Mouse (Mus musculus): ENCODE data around the gene Cacna1g. TPM values are rescaled to one million over a fixed set of nuclear protein-coding genes. Genes with fewer than 3 reads are reported as not detected.

The Cacna1g gene
- polyA plus RNA-seq, 1 experiment from 2014 or later: 32.7 TPM

GRCm38 (mm10) chr11:94392672-94393109 is 81.3 kb downstream of the Cacna1g start, which contains the start of gene Abcc3:
Gene Abcc3, minus strand, starts transcription at chr11:94392997.
- 9% methylated on average over 20 of the region's 20 CpGs for WGBS

GRCm38 (mm10) chr11:94391661-94392060 is 82.3 kb downstream of the Cacna1g start:
- H3K9ac ChIP-seq: no peak overlapping the region
- 86% methylated on average over 10 of the region's 10 CpGs for WGBS
- peaks cover 20% of the 10 kb centered on the region for H3K27me3 ChIP-seq
- no peaks in the 10 kb centered on the region for H3K9me3 ChIP-seq
- no peak overlapping the region for H3K4me3 ChIP-seq
- H3K27ac ChIP-seq: no peak overlapping the region
- no peak overlapping the region for H3K4me2 ChIP-seq (replicated peaks)
- no peaks in the 10 kb centered on the region for H3K36me3 ChIP-seq
- no peak for ATAC-seq (ENCODE audit: low FRiP score, low read depth)
- peaks cover 12% of the 10 kb centered on the region for H3K4me1 ChIP-seq

More at GRCm38 (mm10) chr11:94392672-94393109, 81.3 kb downstream of the Cacna1g start, which contains the start of gene Abcc3:
- Histone ChIP-seq H3K36me3 (no peaks in the 10 kb centered on the region), H3K9me3 (no peaks in the 10 kb centered on the region), H3K4me2 (replicated peaks) (peak within 1 kb of the TSS; percentile 61), H3K4me1 (peaks cover 9% of the 10 kb centered on the region), H3K27me3 (peaks cover 20% of the 10 kb centered on the region), H3K4me3 (peak within 1 kb of the TSS; percentile 30), H3K27ac (no peak within 1 kb of the TSS), H3K9ac (peak within 1 kb of the TSS; percentile 43; the same call in 1 of the 2 replicates)
- no peak for ATAC-seq (ENCODE audit: low FRiP score, low read depth)

- H3K4me1 ChIP-seq: peaks cover 20% of the 10 kb centered on the region
- no peak overlapping the region for H3K27ac ChIP-seq
- H3K4me3 ChIP-seq: no peak overlapping the region
- ATAC-seq (ENCODE audit: low FRiP score, low read depth): no peak
- no peaks in the 10 kb centered on the region for H3K36me3 ChIP-seq
- no peak overlapping the region for H3K4me2 ChIP-seq (replicated peaks)
- H3K27me3 ChIP-seq: peaks cover 20% of the 10 kb centered on the region
- no peak overlapping the region for H3K9ac ChIP-seq
- H3K9me3 ChIP-seq: no peaks in the 10 kb centered on the region
- 79% methylated on average over 6 of the region's 6 CpGs for WGBS
Measured at GRCm38 (mm10) chr11:94390825-94391224, 83.2 kb downstream of the Cacna1g start.

DNA sequence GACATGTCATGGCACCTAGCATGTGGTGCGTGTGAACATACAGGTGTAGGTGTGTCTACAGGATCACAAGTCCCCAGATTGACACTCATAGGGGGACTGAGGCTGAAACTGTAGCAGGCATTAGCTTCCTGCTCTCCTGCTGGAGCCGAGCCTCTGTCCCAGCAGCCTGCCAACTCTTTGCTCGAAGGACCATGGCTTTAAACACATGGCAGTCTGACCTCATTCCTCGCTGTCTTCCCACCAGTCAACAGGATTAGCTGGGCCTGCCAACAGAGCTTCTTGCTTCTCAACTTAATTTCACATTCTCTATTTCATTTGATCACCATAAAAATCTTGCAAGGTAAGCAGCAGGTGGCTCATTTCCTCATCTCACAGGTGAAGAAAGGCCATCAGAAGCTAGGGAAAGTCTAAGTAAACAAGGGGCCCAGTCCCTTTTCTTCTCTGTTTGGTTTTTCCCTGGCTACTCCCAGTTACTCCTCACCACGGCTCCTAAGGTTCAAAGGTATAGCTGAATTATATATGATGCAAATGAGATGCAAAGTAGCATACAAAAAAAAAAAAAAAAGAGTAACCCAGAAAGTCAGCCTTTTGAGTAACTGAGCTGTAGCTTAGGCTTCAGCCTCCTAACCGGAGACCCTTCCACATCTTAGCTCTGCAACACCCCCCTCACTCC is 84.1 kb downstream of the Cacna1g start:
- Histone ChIP-seq H3K27me3 (peaks cover 20% of the 10 kb centered on the region), H3K27ac (no peak overlapping the region), H3K4me1 (peaks cover 21% of the 10 kb centered on the region), H3K4me3 (no peak overlapping the region), H3K36me3 (no peaks in the 10 kb centered on the region), H3K9me3 (no peaks in the 10 kb centered on the region), H3K9ac (no peak overlapping the region), H3K4me2 (replicated peaks) (no peak overlapping the region)
- WGBS: 69% methylated on average over 6 of the region's 6 CpGs
- no peak for ATAC-seq (ENCODE audit: low FRiP score, low read depth)

DNA sequence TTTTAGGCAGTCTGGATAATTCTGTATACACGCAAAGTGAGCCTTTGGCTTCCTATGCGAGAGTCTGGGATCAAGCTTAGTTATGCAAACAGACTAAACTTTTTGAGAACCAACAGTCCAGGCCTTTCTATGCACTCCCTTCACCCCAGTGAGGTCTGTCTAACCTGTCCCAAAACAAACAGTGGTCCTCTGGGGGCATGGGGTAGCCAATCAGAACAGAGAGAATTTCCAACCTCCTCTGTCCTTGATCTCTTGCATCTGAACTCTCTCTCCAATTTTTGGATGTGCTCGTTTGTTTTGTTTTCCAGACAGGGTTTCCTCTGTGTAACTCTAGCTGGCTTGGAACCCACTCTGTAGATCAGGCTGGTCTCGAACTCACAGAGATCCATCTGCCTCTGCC is 85.0 kb downstream of the Cacna1g start:
- H3K9me3 ChIP-seq: no peaks in the 10 kb centered on the region
- H3K9ac ChIP-seq: no peak overlapping the region
- H3K4me1 ChIP-seq: peaks cover 21% of the 10 kb centered on the region
- no peak overlapping the region for H3K4me3 ChIP-seq
- H3K36me3 ChIP-seq: no peaks in the 10 kb centered on the region
- ATAC-seq (ENCODE audit: low FRiP score, low read depth): no peak
- peaks cover 20% of the 10 kb centered on the region for H3K27me3 ChIP-seq
- WGBS: 81% methylated on average over 4 of the region's 4 CpGs
- H3K4me2 ChIP-seq (replicated peaks): no peak overlapping the region
- no peak overlapping the region for H3K27ac ChIP-seq

- H3K27ac ChIP-seq: no peak overlapping the region
- no peak for ATAC-seq (ENCODE audit: low FRiP score, low read depth)
Measured at GRCm38 (mm10) chr11:94387756-94388155, 86.2 kb downstream of the Cacna1g start.

GRCm38 (mm10) chr11:94385977-94386771 is 87.8 kb downstream of the Cacna1g start:
- H3K4me2 ChIP-seq (replicated peaks): no peak overlapping the region
- H3K9me3 ChIP-seq: no peaks in the 10 kb centered on the region
- H3K4me3 ChIP-seq: no peak overlapping the region
- H3K27ac ChIP-seq: no peak overlapping the region
- peaks cover 1% of the 10 kb centered on the region for H3K27me3 ChIP-seq
- peaks cover 14% of the 10 kb centered on the region for H3K4me1 ChIP-seq
- no peaks in the 10 kb centered on the region for H3K36me3 ChIP-seq
- ATAC-seq (ENCODE audit: low FRiP score, low read depth): no peak
- WGBS: 7% methylated on average over 12 of the region's 12 CpGs
- H3K9ac ChIP-seq: peak overlapping the region; percentile 31; the same call in 1 of the 2 replicates

More at GRCm38 (mm10) chr11:94387756-94388155, 86.2 kb downstream of the Cacna1g start:
- H3K36me3 ChIP-seq: no peaks in the 10 kb centered on the region
- WGBS: 51% methylated on average over 4 of the region's 4 CpGs
- peaks cover 19% of the 10 kb centered on the region for H3K4me1 ChIP-seq
- no peaks in the 10 kb centered on the region for H3K9me3 ChIP-seq
- H3K4me3 ChIP-seq: no peak overlapping the region
- peaks cover 15% of the 10 kb centered on the region for H3K27me3 ChIP-seq
- no peak overlapping the region for H3K9ac ChIP-seq
- no peak overlapping the region for H3K4me2 ChIP-seq (replicated peaks)

GRCm38 (mm10) chr11:94379736-94380135 is 94.3 kb downstream of the Cacna1g start:
- H3K4me2 ChIP-seq (replicated peaks): no peak overlapping the region
- H3K9ac ChIP-seq: no peak overlapping the region
- ATAC-seq (ENCODE audit: low FRiP score, low read depth): no peak
- no peak overlapping the region for H3K4me3 ChIP-seq
- no peaks in the 10 kb centered on the region for H3K4me1 ChIP-seq
- H3K27me3 ChIP-seq: no peaks in the 10 kb centered on the region
- 68% methylated on average over 8 of the region's 8 CpGs for WGBS
- H3K27ac ChIP-seq: no peak overlapping the region
- H3K9me3 ChIP-seq: no peaks in the 10 kb centered on the region
- no peaks in the 10 kb centered on the region for H3K36me3 ChIP-seq

- 43% methylated on average over 2 of the region's 2 CpGs for WGBS
- no peak overlapping the region for H3K4me3 ChIP-seq
- H3K36me3 ChIP-seq: no peaks in the 10 kb centered on the region
- no peak overlapping the region for H3K27ac ChIP-seq
- no peaks in the 10 kb centered on the region for H3K9me3 ChIP-seq
- H3K27me3 ChIP-seq: no peaks in the 10 kb centered on the region
- H3K4me1 ChIP-seq: no peaks in the 10 kb centered on the region
- H3K4me2 ChIP-seq (replicated peaks): no peak overlapping the region
- H3K9ac ChIP-seq: no peak overlapping the region
- ATAC-seq (ENCODE audit: low FRiP score, low read depth): no peak
Measured at GRCm38 (mm10) chr11:94379061-94379460, 94.9 kb downstream of the Cacna1g start.

GRCm38 (mm10) chr11:94374276-94374948 is 99.6 kb downstream of the Cacna1g start:
- WGBS: 85% methylated on average over 13 of the region's 13 CpGs

GRCm38 (mm10) chr11:94370809-94371208 is 103.2 kb downstream of the Cacna1g start:
- no peaks in the 10 kb centered on the region for H3K27me3 ChIP-seq
- H3K9ac ChIP-seq: no peak overlapping the region
- WGBS: 22% methylated on average over 5 of the region's 5 CpGs
- H3K36me3 ChIP-seq: no peaks in the 10 kb centered on the region
- H3K27ac ChIP-seq: no peak overlapping the region
- no peak overlapping the region for H3K4me2 ChIP-seq (replicated peaks)
- H3K4me3 ChIP-seq: no peak overlapping the region
- H3K4me1 ChIP-seq: no peaks in the 10 kb centered on the region
- no peak for ATAC-seq (ENCODE audit: low FRiP score, low read depth)
- H3K9me3 ChIP-seq: no peaks in the 10 kb centered on the region; the same call in 1 of the 2 replicates

More at GRCm38 (mm10) chr11:94374276-94374948, 99.6 kb downstream of the Cacna1g start:
- H3K4me1 ChIP-seq: no peaks in the 10 kb centered on the region
- no peak overlapping the region for H3K27ac ChIP-seq
- H3K36me3 ChIP-seq: no peaks in the 10 kb centered on the region
- H3K4me3 ChIP-seq: no peak overlapping the region
- H3K9ac ChIP-seq: no peak overlapping the region
- no peak overlapping the region for H3K4me2 ChIP-seq (replicated peaks)
- ATAC-seq (ENCODE audit: low FRiP score, low read depth): no peak
- H3K27me3 ChIP-seq: no peaks in the 10 kb centered on the region
- no peaks in the 10 kb centered on the region for H3K9me3 ChIP-seq

- H3K27me3 ChIP-seq: no peaks in the 10 kb centered on the region
- WGBS: 72% methylated on average over 6 of the region's 6 CpGs
- H3K4me3 ChIP-seq: no peak overlapping the region
- H3K4me2 ChIP-seq (replicated peaks): no peak overlapping the region
- no peaks in the 10 kb centered on the region; the same call in 1 of the 2 replicates for H3K9me3 ChIP-seq
- no peak for ATAC-seq (ENCODE audit: low FRiP score, low read depth)
- H3K9ac ChIP-seq: no peak overlapping the region
- H3K4me1 ChIP-seq: no peaks in the 10 kb centered on the region
- no peak overlapping the region for H3K27ac ChIP-seq
- no peaks in the 10 kb centered on the region for H3K36me3 ChIP-seq
Measured at GRCm38 (mm10) chr11:94369981-94370380, 104.0 kb downstream of the Cacna1g start.

Data from limb, embryonic 13.5 days (tissue).